Mouse (Mus musculus) limb, embryonic 12.5 days (tissue): Measurements from ENCODE around the gene Dact1. TPM values are rescaled to one million over a fixed set of nuclear protein-coding genes. Genes with fewer than 3 reads are reported as not detected.

Source experiments
- ATAC-seq: fragments of 200-750 bp; cut with Nextera tagmentation; 2 replicates; pipeline ENCODE4 v1.8.0; 2017; ENCODE audit warnings: low read depth, moderate TSS enrichment; ENCODE audit not compliant: insufficient number of reproducible peaks, insufficient read depth, low FRiP score, low TSS enrichment
- H3K27ac ChIP-seq: fragments of 300-500 bp; sonication (generic); 2 replicates; pipeline ENCODE4 v1.5.1; 2016; ENCODE audit warnings: mild to moderate bottlenecking, moderate library complexity
- H3K27me3 ChIP-seq: fragments of 300-500 bp; sonication (generic); 2 replicates; pipeline ENCODE4 v1.6.1; 2016; ENCODE audit warnings: mild to moderate bottlenecking, moderate library complexity
- H3K36me3 ChIP-seq: fragments of 300-500 bp; sonication (generic); 2 replicates; pipeline ENCODE4 v1.6.1; 2016; ENCODE audit warnings: mild to moderate bottlenecking, moderate library complexity
- H3K4me1 ChIP-seq: fragments of 300-500 bp; sonication (generic); replicated peaks from 2 replicates; pipeline ENCODE4 v1.6.1; 2016
- H3K4me2 ChIP-seq: fragments of 300-500 bp; sonication (generic); 2 replicates; pipeline ENCODE4 v1.6.1; 2016; ENCODE audit warnings: mild to moderate bottlenecking, moderate library complexity
- H3K4me3 ChIP-seq: fragments of 300-500 bp; sonication (generic); replicated peaks from 2 replicates; pipeline ENCODE4 v1.5.1; 2016; ENCODE audit warnings: mild to moderate bottlenecking
- H3K9ac ChIP-seq: fragments of 300-500 bp; sonication (generic); replicated peaks from 2 replicates; pipeline ENCODE4 v1.6.1; 2016; ENCODE audit warnings: mild to moderate bottlenecking, moderate library complexity
- H3K9me3 ChIP-seq: fragments of 300-500 bp; sonication (generic); 2 replicates; pipeline ENCODE4 v1.6.1; 2016; ENCODE audit warnings: mild to moderate bottlenecking, moderate library complexity
- WGBS: fragments of 180-500 bp; shearing (Covaris S2); methylation state at CpG from one replicate; pipeline ENCODE4 v1.1.7; 2016; 5-methylcytosine and 5-hydroxymethylcytosine counted together
- polyA plus RNA-seq: library from polyadenylated mRNA; unstranded; fragments of >200 nt; fragmentation: Nextera tagmentation; extraction: Ambion mirVana; gene quantifications from 2 replicates; pipeline ENCODE4 v1.2.1, GENCODE M21; 2016

The Dact1 gene
- polyA plus RNA-seq, 1 experiment from 2014 or later = 29.7 TPM

DNA sequence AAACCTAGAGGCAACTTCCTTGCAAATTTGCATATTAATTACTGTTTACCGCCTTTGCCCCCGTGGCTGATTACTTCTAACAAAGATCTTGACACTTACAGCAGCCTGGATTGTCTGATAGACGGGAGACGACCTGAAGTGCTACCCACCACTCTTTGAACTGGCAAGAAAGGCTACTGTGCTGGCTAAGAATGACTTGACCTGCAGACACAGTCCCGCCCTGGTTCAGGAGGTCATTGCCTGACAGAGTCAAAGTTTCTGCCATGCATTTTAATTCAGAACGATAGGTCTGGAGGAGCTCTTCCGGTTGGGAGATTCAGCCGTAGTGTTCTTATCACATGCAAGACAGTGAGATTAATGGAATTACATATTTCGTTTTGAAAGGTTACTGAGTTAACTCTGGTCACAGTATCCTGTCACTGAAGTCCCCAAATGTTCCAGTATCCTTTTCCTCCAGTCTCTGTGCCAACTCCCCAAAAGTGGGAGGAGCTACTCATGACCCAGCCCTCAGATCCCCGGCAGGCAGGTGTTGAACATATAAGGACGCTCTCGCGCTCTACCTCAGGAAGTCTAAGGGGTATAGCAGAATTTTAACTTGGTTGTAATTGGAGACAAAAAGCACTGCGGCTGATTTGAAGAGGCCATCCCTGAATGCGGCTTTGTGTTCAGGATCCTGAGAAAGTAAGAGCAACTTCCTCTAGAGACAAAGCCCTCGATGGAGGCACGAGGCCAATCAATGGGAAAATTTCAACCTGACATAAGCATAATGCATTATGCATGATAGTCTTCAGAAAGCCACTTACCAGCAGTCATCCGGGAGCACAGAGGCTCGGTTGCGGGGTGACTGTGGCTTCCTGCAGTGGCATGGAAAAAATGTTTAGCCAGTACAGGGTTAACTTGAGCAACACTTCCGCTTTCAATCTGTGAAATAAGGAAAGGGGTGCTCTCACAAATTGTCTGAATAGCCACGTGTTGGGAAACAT is 15.4 kb upstream of the Dact1 start:
- Histone ChIP-seq H3K36me3 (no peaks in the 10 kb centered on the region), H3K27ac (no peak overlapping the region), H3K4me2 (peak overlapping the region; percentile 23; the same call in 1 of the 2 replicates), H3K9ac (no peak overlapping the region), H3K4me1 (peaks cover 27% of the 10 kb centered on the region), H3K4me3 (no peak overlapping the region), H3K27me3 (no peaks in the 10 kb centered on the region), H3K9me3 (no peaks in the 10 kb centered on the region)
- ATAC-seq = no peak
- 26% methylated on average over 22 of the region's 22 CpGs for WGBS

DNA sequence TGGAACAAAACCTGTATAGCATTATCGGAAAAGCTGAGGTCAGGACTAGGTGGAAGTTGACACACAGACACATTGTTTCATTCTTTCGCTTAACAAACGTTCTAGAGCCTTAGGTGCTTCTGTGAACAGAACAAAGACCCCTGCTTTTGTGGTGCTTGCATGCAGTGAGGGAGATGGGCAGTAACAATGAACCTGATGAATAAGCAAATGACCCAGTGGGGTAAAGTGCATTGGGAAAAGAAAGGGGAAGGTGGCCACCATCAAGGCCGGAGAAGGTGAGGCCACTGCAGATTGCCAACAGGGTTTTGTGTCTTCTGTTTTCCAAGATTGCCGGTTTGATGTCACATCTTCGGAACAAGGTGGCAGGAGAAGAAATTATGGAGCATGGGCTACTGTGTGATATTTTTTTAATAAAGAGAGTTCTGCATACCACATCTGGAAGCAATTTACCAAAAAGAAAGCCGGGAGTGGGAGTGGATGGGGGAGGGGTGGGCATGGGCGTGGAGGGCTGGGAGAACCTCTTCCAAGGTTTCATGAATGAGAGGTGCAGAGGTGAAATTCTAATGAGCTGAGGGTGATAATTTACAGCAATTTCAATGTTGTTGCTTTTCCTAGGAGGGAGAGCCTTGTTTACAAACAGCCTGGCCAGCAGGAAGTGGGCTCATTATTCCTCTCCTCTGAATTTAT is 12.7 kb upstream of the Dact1 start:
- WGBS = 20% methylated on average over 8 of the region's 8 CpGs
- Histone ChIP-seq H3K4me2 (peak overlapping the region; percentile 13), H3K4me3 (no peak overlapping the region), H3K27me3 (no peaks in the 10 kb centered on the region), H3K9me3 (no peaks in the 10 kb centered on the region), H3K36me3 (no peaks in the 10 kb centered on the region), H3K4me1 (peaks cover 33% of the 10 kb centered on the region), H3K27ac (peak overlapping the region; percentile 64; the same call in 1 of the 2 replicates), H3K9ac (no peak overlapping the region)
- no peak for ATAC-seq

DNA sequence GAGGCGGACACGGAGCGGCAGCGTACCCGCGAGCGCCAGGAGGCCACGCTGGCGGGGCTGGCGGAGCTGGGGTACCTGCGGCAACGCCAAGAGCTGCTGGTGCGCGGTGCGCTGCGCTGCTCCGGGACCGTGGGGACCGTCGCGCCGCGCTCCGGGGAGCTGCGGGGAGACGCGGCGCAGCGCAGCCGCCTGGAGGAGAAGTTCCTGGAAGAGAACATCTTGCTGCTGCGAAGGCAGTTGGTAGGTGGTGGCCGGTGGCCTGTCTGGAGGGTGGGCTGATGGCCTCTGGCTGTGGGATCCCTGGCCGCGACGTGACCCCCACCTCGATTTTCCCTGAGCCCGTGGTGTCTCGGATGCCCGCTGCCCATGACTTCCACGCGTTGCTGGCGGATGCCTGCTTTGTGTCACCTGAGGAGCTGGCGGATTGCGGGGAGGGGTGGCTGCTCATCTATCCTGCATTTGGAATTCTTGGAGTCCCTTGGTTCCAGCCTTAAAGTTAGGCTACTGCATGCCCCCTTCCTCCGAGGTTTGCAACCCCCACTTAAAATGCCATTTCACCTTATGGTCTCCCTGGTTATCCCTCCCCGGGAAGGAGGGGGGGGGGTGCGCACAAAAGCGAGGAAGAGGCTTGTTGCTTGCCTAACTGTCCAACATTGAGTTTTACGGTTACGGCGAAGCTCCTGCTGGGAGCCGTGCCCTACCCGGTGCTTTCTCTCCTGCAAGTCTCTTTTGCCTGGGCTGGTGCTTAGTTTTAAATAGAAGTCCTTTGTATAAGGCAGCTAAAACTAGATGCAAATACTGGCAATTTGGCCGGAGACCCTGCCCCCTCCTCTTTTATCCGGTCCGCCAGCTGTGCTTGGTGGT is 616 bp downstream of the Dact1 start:
- no peaks in the 10 kb centered on the region for H3K9me3 ChIP-seq
- peak overlapping the region; percentile 96 for H3K27ac ChIP-seq
- H3K4me2 ChIP-seq = peak overlapping the region; percentile 71
- peak; percentile 29 for ATAC-seq
- peaks cover 31% of the 10 kb centered on the region for H3K4me1 ChIP-seq
- H3K9ac ChIP-seq = peak overlapping the region; percentile 96
- H3K4me3 ChIP-seq = peak overlapping the region; percentile 74
- peaks cover 8% of the 10 kb centered on the region; the same call in 1 of the 2 replicates for H3K27me3 ChIP-seq
- under 1% methylated on average over 56 of the region's 56 CpGs for WGBS
- H3K36me3 ChIP-seq = peaks cover 28% of the 10 kb centered on the region

DNA sequence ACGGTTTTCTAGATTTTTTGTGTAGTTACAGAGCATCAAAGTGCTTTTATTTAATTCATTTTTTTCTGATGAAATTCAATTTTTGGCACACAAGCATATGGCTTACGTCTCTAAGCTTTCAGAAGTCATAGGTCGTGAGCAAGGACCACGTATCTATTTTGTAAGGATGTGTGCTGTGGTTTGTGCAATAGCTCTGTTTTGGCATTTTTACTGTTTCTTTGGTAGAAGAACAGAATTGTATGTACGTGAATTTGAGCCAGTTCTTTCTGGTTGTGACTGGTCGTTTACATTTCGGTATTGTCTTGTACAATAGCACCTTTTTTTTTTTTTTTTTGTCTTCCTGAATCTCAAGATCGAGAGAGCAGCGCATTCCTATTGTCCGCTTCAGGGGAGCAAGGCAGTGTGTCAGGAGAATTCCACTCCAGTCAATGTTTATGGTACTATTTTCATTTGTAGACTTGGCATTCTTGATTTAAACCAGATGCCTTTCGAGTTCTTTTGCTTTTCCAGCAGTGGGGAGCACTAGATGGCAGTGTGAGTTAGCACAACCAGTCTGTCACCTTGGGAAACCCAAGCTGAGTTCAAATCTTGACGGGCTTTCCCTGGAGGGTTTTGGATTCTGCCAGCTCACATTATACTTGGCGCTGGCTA is 1.7 kb downstream of the Dact1 start:
- Histone ChIP-seq H3K9ac (peak overlapping the region; percentile 96), H3K9me3 (no peaks in the 10 kb centered on the region), H3K27me3 (peaks cover 4% of the 10 kb centered on the region; the same call in 1 of the 2 replicates), H3K4me3 (peak overlapping the region; percentile 74), H3K4me1 (peaks cover 29% of the 10 kb centered on the region), H3K36me3 (peaks cover 38% of the 10 kb centered on the region), H3K4me2 (peak overlapping the region; percentile 71), H3K27ac (peak overlapping the region; percentile 96)
- ATAC-seq = no peak
- WGBS = 10% methylated on average over 13 of the region's 13 CpGs

DNA sequence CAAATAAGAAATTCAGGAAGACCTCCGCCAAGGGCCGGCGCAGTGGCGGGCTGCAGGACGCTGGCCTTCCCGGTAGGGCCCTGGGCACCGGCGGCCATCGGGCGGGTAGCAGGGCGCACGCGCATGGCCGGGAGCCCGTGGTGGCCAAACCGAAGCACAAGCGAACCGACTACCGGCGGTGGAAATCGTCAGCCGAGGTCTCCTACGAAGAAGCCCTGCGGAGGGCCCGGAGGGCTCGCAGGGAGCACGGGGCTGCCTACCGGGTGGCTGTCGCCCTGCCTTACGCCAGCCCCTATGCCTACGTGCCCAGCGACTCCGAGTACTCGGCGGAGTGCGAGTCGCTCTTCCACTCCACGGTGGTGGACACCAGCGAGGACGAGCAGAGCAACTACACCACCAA is 8.6 kb downstream of the Dact1 start:
- no peak overlapping the region for H3K4me3 ChIP-seq
- no peak for ATAC-seq
- H3K36me3 ChIP-seq = peaks cover 68% of the 10 kb centered on the region
- no peak overlapping the region for H3K4me2 ChIP-seq
- H3K4me1 ChIP-seq = no peaks in the 10 kb centered on the region
- no peaks in the 10 kb centered on the region for H3K27me3 ChIP-seq
- no peak overlapping the region for H3K27ac ChIP-seq
- H3K9ac ChIP-seq = no peak overlapping the region
- 94% methylated on average over 36 of the region's 40 CpGs for WGBS
- H3K9me3 ChIP-seq = peaks cover 13% of the 10 kb centered on the region

DNA sequence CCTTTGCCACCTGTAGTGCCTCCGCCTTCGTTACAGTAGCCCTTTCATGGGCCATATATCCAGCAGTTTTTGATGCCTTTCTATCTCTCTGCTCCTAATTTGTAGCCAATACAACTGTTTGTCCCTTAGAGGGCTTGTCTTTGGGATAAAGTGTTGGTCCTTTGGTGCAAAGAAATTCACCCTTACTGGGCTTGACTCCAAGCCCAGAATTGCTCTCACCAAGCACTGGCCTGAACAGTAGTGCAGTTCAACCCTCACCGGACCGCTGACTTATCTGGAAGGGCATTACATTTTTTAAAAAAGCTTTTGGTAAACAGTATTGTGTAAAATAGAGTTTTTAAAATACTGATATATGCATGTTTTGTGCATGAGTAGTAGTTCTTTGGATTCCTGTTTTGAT is 9.9 kb downstream of the Dact1 start:
- Histone ChIP-seq H3K4me2 (no peak overlapping the region), H3K36me3 (peaks cover 56% of the 10 kb centered on the region), H3K4me3 (no peak overlapping the region), H3K27ac (no peak overlapping the region), H3K27me3 (no peaks in the 10 kb centered on the region), H3K9me3 (peaks cover 13% of the 10 kb centered on the region), H3K9ac (no peak overlapping the region), H3K4me1 (no peaks in the 10 kb centered on the region)
- WGBS = 94% methylated on average over 4 of the region's 4 CpGs
- no peak for ATAC-seq

DNA sequence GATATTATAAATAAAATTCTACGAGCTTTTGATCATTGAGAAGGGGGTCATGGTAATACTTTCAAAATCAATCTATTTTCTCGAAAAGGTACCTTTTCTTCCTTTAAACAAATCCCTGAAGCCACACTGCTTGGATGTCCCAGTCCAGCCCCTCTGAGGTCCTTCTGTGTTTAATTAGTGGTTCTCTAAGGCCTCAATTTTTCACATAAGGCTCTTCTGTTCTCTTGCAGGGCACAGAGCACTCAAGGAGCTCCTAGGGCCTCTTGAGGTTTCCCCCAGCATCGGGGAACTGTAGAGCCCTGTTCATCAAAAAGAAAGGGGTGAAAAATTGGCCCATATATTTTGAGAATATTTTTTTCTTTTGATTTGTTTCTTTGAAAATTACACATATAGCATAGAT is 23.0 kb downstream of the Dact1 start:
- H3K27ac ChIP-seq = no peak overlapping the region
- H3K4me3 ChIP-seq = no peak overlapping the region
- H3K36me3 ChIP-seq = no peaks in the 10 kb centered on the region
- H3K4me1 ChIP-seq = peaks cover 18% of the 10 kb centered on the region
- H3K9me3 ChIP-seq = no peaks in the 10 kb centered on the region
- no peak overlapping the region for H3K9ac ChIP-seq
- 46% methylated on average over 3 of the region's 3 CpGs for WGBS
- no peak for ATAC-seq
- H3K27me3 ChIP-seq = no peaks in the 10 kb centered on the region; the same call in 1 of the 2 replicates
- H3K4me2 ChIP-seq = no peak overlapping the region

DNA sequence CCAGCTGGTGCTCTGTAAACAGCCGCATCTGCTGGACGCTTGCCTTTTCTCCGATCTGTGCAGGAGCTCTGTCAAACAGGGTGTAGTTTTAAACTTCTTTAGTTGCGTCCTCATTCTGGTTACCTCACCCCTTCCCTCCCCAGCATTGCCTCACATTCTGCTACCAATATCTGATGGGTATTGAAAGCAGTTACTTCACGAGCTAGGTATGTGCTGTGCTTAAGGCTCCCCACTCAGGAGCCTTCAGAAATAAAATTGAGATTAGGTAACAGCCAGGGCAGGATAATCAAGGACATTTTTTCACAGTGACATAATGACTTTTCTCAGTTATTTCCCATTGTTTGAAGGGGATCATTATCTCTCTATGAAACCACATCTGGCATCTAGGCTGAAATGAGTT is 23.9 kb downstream of the Dact1 start:
- no peaks in the 10 kb centered on the region for H3K36me3 ChIP-seq
- peak overlapping the region; percentile 50; the same call in 1 of the 2 replicates for H3K27ac ChIP-seq
- no peak overlapping the region for H3K4me2 ChIP-seq
- H3K4me3 ChIP-seq = no peak overlapping the region
- no peak overlapping the region for H3K9ac ChIP-seq
- 40% methylated on average over 5 of the region's 5 CpGs for WGBS
- no peaks in the 10 kb centered on the region; the same call in 1 of the 2 replicates for H3K27me3 ChIP-seq
- ATAC-seq = peak; percentile 37; the same call in 1 of the 2 replicates
- peaks cover 18% of the 10 kb centered on the region for H3K4me1 ChIP-seq
- no peaks in the 10 kb centered on the region for H3K9me3 ChIP-seq

DNA sequence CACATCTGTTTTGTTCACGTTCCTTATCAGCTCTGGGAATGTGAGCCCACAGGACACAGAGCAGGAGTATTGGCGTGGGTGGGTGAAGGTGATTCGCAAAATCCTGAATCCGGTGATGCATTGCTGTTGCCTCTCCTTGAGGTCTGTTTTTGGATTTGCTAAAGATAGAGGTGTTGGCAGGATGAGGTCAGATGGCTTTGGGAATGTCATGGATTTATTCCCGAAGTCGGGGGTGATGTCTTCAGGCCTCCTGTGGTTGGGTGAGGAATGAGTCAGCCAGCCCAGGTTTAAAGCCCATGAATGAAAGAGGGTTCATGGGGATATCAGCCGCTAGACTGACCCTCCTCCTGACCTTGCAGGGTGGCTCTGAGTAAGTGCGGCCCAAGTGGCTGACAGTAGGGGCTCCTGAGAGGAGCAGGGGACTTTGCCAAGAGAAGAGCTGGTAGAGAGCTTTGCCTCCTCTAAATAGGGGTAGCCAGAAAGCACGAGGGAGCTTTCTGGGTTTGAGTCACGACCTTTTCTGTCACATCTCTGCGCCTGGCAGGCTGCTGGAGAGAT is 27.4 kb downstream of the Dact1 start:
- no peaks in the 10 kb centered on the region; the same call in 1 of the 2 replicates for H3K27me3 ChIP-seq
- H3K4me1 ChIP-seq = peaks cover 23% of the 10 kb centered on the region
- no peak overlapping the region for H3K9ac ChIP-seq
- no peaks in the 10 kb centered on the region for H3K36me3 ChIP-seq
- H3K27ac ChIP-seq = no peak overlapping the region
- 55% methylated on average over 11 of the region's 11 CpGs for WGBS
- no peaks in the 10 kb centered on the region for H3K9me3 ChIP-seq
- no peak overlapping the region for H3K4me3 ChIP-seq
- no peak overlapping the region for H3K4me2 ChIP-seq
- ATAC-seq = no peak

DNA sequence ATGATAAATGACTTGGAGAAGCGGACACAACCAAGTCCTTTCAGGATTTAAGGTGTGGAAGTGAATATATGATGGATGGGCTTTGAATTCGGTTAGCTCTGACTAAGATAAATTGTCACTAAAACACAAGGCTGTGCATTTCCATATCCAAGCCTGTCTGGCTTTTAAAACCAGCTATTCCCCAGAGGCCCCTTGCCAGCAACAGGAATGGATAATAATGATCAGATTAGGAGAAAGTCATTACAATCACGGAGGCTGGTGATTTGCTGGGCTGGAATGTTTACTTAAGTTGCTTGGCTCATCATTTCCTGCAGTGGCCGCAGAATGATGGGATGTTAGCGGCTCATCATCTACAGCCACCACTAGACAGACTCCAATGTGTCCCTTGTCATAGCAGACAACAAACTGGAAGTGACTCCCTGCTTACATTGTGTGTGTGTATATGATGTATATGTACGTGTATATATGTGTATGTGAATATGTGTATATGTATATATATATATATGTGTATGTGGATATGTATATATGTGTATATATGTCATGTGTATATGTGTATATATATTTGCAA is 28.3 kb downstream of the Dact1 start:
- Histone ChIP-seq H3K4me3 (no peak overlapping the region), H3K27ac (no peak overlapping the region), H3K9ac (no peak overlapping the region), H3K4me2 (no peak overlapping the region), H3K36me3 (no peaks in the 10 kb centered on the region), H3K27me3 (no peaks in the 10 kb centered on the region; the same call in 1 of the 2 replicates), H3K9me3 (no peaks in the 10 kb centered on the region), H3K4me1 (peaks cover 23% of the 10 kb centered on the region)
- no peak for ATAC-seq
- WGBS = 67% methylated on average over 6 of the region's 6 CpGs
